Mouse (Mus musculus): ENCODE data around the gene Mei1.

- TF ChIP-seq CTCF (IDR thresholded peaks at IDR 0.05; ENCODE audit: borderline replicate concordance, insufficient read depth, low read depth, low read length), result no peak
- TF ChIP-seq POLR2A (IDR thresholded peaks at IDR 0.05; ENCODE audit: borderline replicate concordance, insufficient read depth, low read length), result no peak
Measured at GRCm38 (mm10) chr15:82145408-82145807, 75.6 kb downstream of the Mei1 start.

Measured in cerebellum, adult 2 months (tissue).